Mouse (Mus musculus) hindbrain, embryonic 16.5 days (tissue): ENCODE results near the gene Uspl1. TPM values are rescaled to one million over a fixed set of nuclear protein-coding genes. Genes with fewer than 3 reads are reported as not detected.

ENCODE experiments used
- ATAC-seq: fragments of 200-750 bp; cut with Nextera tagmentation; 2 replicates; pipeline ENCODE4 v1.8.0; 2017; ENCODE audit warnings: moderate TSS enrichment, moderate library complexity
- H3K27ac ChIP-seq: fragments of 300-500 bp; sonication (generic); 2 replicates; pipeline ENCODE4 v1.5.1; 2014; ENCODE audit warnings: low read depth, mild to moderate bottlenecking, control low read depth, low read length, moderate library complexity
- H3K27me3 ChIP-seq: fragments of 300-500 bp; sonication (generic); replicated peaks from 2 replicates; pipeline ENCODE4 v1.6.1; 2014; ENCODE audit warnings: low read length; ENCODE audit not compliant: control insufficient read depth, insufficient read depth
- H3K36me3 ChIP-seq: fragments of 300-500 bp; sonication (generic); 2 replicates; pipeline ENCODE4 v1.6.1; 2014; ENCODE audit warnings: mild to moderate bottlenecking, low read length, moderate library complexity, mixed read lengths; ENCODE audit not compliant: control insufficient read depth, insufficient read depth
- H3K4me1 ChIP-seq: fragments of 300-500 bp; sonication (generic); 2 replicates; pipeline ENCODE4 v1.6.1; 2014; ENCODE audit warnings: low read depth, low read length; ENCODE audit not compliant: control insufficient read depth, insufficient read depth
- H3K4me2 ChIP-seq: fragments of 300-500 bp; sonication (generic); 2 replicates; pipeline ENCODE4 v1.6.1; 2014; ENCODE audit warnings: mild to moderate bottlenecking, low read length, control low read depth, moderate library complexity
- H3K4me3 ChIP-seq: fragments of 300-500 bp; sonication (generic); 2 replicates; pipeline ENCODE4 v1.5.1; 2014; ENCODE audit warnings: mild to moderate bottlenecking, low read length, control low read depth, moderate library complexity
- H3K9ac ChIP-seq: fragments of 300-500 bp; sonication (generic); 2 replicates; pipeline ENCODE4 v1.6.1; 2014; ENCODE audit warnings: low read depth, mild to moderate bottlenecking, control low read depth, low read length, moderate library complexity
- H3K9me3 ChIP-seq: fragments of 300-500 bp; sonication (generic); 2 replicates; pipeline ENCODE4 v1.6.1; 2014; ENCODE audit warnings: mild to moderate bottlenecking, low read length, moderate library complexity; ENCODE audit not compliant: control insufficient read depth
- WGBS: fragments of 180-500 bp; shearing (Covaris S2); extraction: QIAGEN DNeasy Blood & Tissue Kit; methylation state at CpG from one replicate; pipeline ENCODE4 v1.1.7; 2014; 5-methylcytosine and 5-hydroxymethylcytosine counted together
- polyA plus RNA-seq: library from polyadenylated mRNA; unstranded; fragments of >200 nt; fragmentation: Nextera tagmentation; extraction: Ambion mirVana; gene quantifications from 2 replicates; pipeline ENCODE4 v1.2.1, GENCODE M21; 2015

Uspl1 gene
- polyA plus RNA-seq, 1 experiment from 2014 or later: 48.4 TPM

GRCm38 (mm10) chr5:149162890-149163289 is 21.3 kb upstream of the Uspl1 start:
- Histone ChIP-seq H3K4me1 (no peaks in the 10 kb centered on the region), H3K9ac (no peak overlapping the region), H3K4me2 (no peak overlapping the region), H3K9me3 (no peaks in the 10 kb centered on the region), H3K4me3 (no peak overlapping the region), H3K27ac (no peak overlapping the region), H3K36me3 (no peaks in the 10 kb centered on the region), H3K27me3 (no peaks in the 10 kb centered on the region)
- no peak for ATAC-seq
- WGBS: 83% methylated on average over 7 of the region's 7 CpGs

DNA sequence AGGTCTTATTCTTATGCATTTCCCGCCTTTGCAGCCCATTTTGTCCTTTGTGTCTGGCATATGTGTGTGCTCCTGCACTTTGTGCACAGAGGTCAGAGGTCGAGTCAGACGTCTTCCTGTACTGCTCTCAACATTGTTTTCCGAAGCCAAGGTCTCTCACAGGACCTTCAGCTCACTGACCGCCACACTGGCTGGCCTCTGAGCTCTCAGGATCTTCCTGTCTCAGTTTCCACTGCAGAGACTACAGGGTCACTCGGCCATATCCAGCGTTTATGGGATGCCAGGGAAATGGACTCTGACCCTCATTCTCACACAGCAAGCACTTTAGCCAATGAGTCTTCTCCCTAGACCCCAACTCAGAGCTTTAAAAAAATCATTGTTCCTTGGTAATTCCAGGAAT is 19.3 kb upstream of the Uspl1 start:
- H3K27me3 ChIP-seq: no peaks in the 10 kb centered on the region
- no peak overlapping the region for H3K4me2 ChIP-seq
- ATAC-seq: no peak
- no peak overlapping the region for H3K4me3 ChIP-seq
- H3K9me3 ChIP-seq: no peaks in the 10 kb centered on the region
- H3K9ac ChIP-seq: no peak overlapping the region
- H3K36me3 ChIP-seq: no peaks in the 10 kb centered on the region
- WGBS: 40% methylated on average over 7 of the region's 7 CpGs
- no peaks in the 10 kb centered on the region for H3K4me1 ChIP-seq
- no peak overlapping the region for H3K27ac ChIP-seq

- WGBS: 92% methylated on average over 10 of the region's 10 CpGs
- H3K9ac ChIP-seq: no peak overlapping the region
- H3K4me3 ChIP-seq: no peak overlapping the region
- no peaks in the 10 kb centered on the region for H3K4me1 ChIP-seq
- ATAC-seq: no peak
- H3K4me2 ChIP-seq: no peak overlapping the region
- no peaks in the 10 kb centered on the region for H3K9me3 ChIP-seq
- H3K36me3 ChIP-seq: no peaks in the 10 kb centered on the region
- no peak overlapping the region for H3K27ac ChIP-seq
- H3K27me3 ChIP-seq: no peaks in the 10 kb centered on the region
These were observed 18.1 kb upstream of the Uspl1 start for GRCm38 (mm10) chr5:149166011-149166410.

DNA sequence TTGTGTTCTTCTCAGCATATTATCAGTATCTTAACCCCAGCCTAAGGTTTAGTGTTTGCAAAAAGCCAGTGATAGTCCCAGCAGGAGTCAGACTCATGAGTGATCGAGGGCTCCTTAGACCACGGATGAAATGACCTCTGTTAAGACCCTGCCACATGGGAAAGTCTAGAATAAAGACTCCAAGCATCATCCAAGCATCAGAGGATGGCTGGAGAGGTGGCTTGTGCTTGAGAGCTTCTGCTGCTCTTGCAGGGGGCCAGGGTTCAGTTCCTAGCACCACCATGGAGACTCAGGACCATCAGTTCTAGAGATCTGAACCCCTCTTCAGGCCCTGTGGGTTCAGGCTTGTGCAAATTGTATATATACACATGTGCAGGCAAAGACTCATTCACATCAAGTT is 16.1 kb upstream of the Uspl1 start:
- Histone ChIP-seq H3K36me3 (no peaks in the 10 kb centered on the region), H3K9ac (no peak overlapping the region), H3K27ac (no peak overlapping the region), H3K4me3 (no peak overlapping the region), H3K27me3 (no peaks in the 10 kb centered on the region), H3K4me2 (no peak overlapping the region), H3K9me3 (no peaks in the 10 kb centered on the region), H3K4me1 (no peaks in the 10 kb centered on the region)
- ATAC-seq: no peak
- 89% methylated on average over 2 of the region's 2 CpGs for WGBS

- Histone ChIP-seq H3K9me3 (no peaks in the 10 kb centered on the region), H3K36me3 (no peaks in the 10 kb centered on the region), H3K27ac (no peak overlapping the region), H3K27me3 (no peaks in the 10 kb centered on the region), H3K4me2 (no peak overlapping the region), H3K4me1 (no peaks in the 10 kb centered on the region), H3K4me3 (no peak overlapping the region), H3K9ac (no peak overlapping the region)
- WGBS: 61% methylated on average over 9 of the region's 9 CpGs
- no peak for ATAC-seq
These were observed 15.3 kb upstream of the Uspl1 start for GRCm38 (mm10) chr5:149168816-149169215.

DNA sequence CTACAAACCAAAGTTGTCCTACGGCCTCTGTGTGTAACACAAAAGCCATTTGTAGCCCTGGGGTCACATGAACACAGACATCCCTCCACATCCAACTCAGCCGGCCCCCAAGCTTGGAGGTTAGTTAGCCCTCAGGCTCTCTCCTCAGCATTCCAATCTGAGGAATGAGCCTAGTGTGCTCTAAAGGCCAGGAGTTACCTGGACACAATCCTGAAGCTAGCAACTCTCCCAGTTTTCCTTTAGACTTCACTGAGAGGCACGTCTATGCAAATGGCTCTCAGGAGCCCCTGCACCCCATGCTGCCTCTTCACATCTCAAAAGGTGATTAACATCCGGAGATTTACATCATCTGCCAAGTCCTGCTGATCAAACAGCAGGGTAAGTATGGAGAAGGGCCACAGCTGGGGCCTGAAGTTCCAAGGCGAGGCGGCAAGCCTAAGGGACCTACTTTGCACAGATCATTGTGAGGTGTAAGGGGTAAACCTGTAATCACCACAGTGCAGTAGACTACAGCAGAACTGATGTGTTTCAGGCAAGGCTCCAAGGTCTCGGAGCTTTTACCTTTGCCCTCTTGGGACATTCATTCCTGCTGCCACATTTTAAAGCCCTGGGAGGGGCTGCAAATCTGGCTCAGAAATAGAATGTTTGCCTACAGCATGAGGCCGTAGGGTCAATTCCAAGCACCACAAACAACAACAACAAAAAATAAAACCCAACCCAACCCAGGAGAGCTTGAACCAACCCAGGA is 13.1 kb upstream of the Uspl1 start:
- Histone ChIP-seq H3K27me3 (no peaks in the 10 kb centered on the region), H3K36me3 (no peaks in the 10 kb centered on the region), H3K4me1 (no peaks in the 10 kb centered on the region), H3K9me3 (no peaks in the 10 kb centered on the region), H3K27ac (no peak overlapping the region), H3K4me2 (no peak overlapping the region), H3K9ac (no peak overlapping the region), H3K4me3 (no peak overlapping the region)
- ATAC-seq: no peak
- 53% methylated on average over 8 of the region's 8 CpGs for WGBS

DNA sequence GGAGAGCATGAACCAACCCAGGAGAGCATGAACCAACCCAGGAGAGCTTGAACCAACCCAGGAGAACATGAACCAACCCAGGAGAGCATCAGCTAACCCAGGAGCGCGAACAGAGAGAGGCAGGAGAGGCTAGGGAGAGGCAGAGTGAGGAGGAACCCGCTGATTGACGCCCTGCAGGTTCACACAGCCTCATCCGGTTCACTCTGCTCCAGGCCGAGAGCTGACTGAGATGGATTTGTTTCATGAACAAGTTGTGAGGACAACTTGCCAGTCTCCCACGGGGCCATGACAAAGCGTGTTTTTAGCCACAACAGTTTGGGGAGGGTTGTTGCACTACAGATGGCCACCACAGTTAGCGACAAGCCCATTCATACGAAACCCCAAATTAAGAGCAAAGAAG is 11.9 kb upstream of the Uspl1 start:
- Histone ChIP-seq H3K27me3 (no peaks in the 10 kb centered on the region), H3K4me1 (no peaks in the 10 kb centered on the region), H3K4me2 (no peak overlapping the region), H3K4me3 (no peak overlapping the region), H3K9me3 (no peaks in the 10 kb centered on the region), H3K9ac (no peak overlapping the region), H3K36me3 (no peaks in the 10 kb centered on the region), H3K27ac (no peak overlapping the region)
- WGBS: 82% methylated on average over 10 of the region's 10 CpGs
- ATAC-seq: no peak

- H3K27ac ChIP-seq: no peak overlapping the region
- H3K4me3 ChIP-seq: no peak overlapping the region
- 92% methylated on average over 7 of the region's 7 CpGs for WGBS
- no peaks in the 10 kb centered on the region for H3K9me3 ChIP-seq
- no peak overlapping the region for H3K4me2 ChIP-seq
- no peak for ATAC-seq
- no peaks in the 10 kb centered on the region for H3K4me1 ChIP-seq
- H3K27me3 ChIP-seq: no peaks in the 10 kb centered on the region
- H3K9ac ChIP-seq: no peak overlapping the region
- no peaks in the 10 kb centered on the region for H3K36me3 ChIP-seq
These were observed 9.6 kb upstream of the Uspl1 start for GRCm38 (mm10) chr5:149174527-149174926.

GRCm38 (mm10) chr5:149175736-149176135 is 8.4 kb upstream of the Uspl1 start:
- H3K27ac ChIP-seq: no peak overlapping the region
- no peaks in the 10 kb centered on the region for H3K27me3 ChIP-seq
- no peak overlapping the region for H3K9ac ChIP-seq
- 93% methylated on average over 6 of the region's 6 CpGs for WGBS
- no peak for ATAC-seq
- H3K4me3 ChIP-seq: no peak overlapping the region
- no peaks in the 10 kb centered on the region for H3K4me1 ChIP-seq
- no peak overlapping the region for H3K4me2 ChIP-seq
- H3K36me3 ChIP-seq: no peaks in the 10 kb centered on the region
- H3K9me3 ChIP-seq: no peaks in the 10 kb centered on the region
